Mouse (Mus musculus): ENCODE measurements at regions not wholly inside any gene's neighbourhood (a gene's known extent, or its start where the extent isn't known, plus 50 kb on each side); places are given as distances from the start of the nearest gene placed in this dataset.
A peak's percentile ranks its signal among the peaks of the same experiment; 100 is the strongest.
"Not testable (repeated sequence)": the region's sequence is repeated elsewhere in the genome, so short reads cannot be mapped to it uniquely, and the experiment has no call there.

- DNase-seq (ENCODE audit: low spot score in 2 of 2): not testable (repeated sequence)
Measured at GRCm38 (mm10) chr9:6845281-6845680, 339.0 kb downstream of the Dync2h1 start.

- not testable (repeated sequence) for DNase-seq (ENCODE audit: low spot score in 2 of 2)
Measured at GRCm38 (mm10) chr9:6834936-6835335, 349.3 kb downstream of the Dync2h1 start.

DNA sequence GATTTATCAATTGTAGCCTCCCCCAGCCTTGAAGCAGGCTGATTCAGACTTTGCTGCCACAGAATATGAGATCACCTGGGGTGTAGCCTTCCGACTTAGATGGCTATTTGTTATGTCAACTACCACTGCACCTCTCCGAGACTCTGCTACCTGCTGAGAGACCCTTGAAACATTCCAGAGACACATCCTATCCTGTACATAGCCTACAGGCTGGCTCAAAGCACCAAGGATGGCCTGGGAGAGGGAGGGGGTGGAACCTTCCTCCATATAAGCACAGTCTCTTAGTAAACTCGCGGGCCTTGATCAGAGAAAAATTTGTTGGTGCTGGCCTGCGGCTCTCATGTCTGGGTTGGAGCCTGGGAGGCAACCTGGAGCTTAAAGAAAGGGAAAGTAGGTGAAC is 349.8 kb downstream of the Dync2h1 start:
- no peak for DNase-seq (ENCODE audit: low spot score in 2 of 2)

DNA sequence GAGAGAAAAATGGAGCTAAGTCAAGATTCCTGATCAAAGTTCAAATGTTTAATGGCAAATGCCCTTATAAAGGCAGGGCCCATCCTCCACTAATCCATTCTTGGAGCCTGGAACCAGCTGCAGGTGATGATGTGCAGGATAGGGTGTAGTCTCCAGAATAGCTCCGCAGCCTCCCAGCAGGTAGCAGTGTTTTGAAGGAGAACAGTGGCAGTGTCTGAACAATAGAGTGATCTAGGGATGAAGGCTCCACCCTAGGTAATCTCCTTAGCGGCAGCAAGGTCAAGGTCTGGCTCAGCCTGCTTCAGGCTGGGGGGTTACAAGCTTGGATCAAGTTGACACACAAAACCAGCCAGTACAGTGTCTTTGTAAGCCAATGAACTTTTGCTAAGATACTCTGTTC is 351.4 kb downstream of the Dync2h1 start:
- DNase-seq (ENCODE audit: low spot score in 2 of 2): no peak

DNA sequence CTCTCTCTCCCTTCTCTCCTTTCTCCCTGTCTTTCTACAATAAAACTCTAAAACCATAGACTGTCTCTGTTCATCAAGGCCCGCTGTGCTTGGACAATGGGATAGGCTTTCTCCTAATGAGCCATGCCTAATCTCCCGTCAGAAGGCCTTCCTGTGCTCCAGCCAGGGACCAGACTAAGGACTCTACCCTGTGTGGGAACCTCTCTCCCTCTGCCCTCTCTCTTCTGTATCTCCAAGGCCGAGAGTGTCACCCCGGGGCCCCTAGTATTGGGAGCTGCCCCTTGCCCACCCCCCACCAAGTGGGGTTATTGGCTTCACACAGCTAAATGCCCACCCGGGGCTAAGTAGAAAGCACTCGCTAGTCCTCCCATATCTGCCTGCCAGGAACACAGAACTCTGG is 352.6 kb downstream of the Dync2h1 start:
- not testable (repeated sequence) for DNase-seq (ENCODE audit: low spot score in 2 of 2)

DNA sequence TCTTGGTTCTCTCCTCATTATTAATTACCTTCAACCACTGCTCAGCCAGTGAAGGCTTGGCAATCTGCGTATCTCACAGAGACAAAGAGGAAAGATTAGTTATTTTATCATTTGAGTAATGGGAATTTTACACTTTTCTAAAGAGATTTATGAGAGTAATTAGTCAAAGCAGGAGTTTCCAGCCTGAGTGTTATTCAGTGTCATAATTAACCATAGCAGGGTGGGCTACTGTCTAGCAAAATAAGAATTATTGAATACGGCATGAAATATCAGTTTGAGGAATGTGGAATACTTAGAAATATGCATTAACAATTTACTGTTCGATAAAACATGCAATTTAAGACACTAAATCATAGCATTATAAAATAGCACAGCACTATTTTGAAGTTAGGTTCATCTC is 357.7 kb downstream of the Dync2h1 start:
- DNase-seq (ENCODE audit: low spot score in 2 of 2): no peak

DNA sequence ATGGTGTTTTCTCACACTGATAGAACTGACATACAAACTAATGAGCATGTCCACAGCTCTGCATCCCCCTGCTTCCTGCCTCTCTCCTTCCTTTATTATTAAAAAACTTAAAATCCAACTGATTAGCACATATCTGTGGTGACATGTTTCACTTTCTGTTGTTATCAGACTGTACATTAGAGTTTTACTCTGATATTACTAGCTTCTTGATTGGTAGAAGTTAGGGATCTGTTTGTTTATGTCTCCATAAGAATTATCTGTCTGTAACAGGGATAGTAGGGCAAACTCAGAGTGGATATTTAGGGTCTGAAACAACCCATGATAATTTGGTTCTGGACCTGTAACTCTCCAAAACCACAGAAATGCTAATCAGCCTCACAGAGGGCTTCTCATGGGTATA is 358.6 kb downstream of the Dync2h1 start:
- no peak for DNase-seq (ENCODE audit: low spot score in 2 of 2)

- DNase-seq (ENCODE audit: low spot score in 2 of 2): not testable (repeated sequence)
Measured at GRCm38 (mm10) chr9:6823946-6824345, 360.3 kb downstream of the Dync2h1 start.

DNA sequence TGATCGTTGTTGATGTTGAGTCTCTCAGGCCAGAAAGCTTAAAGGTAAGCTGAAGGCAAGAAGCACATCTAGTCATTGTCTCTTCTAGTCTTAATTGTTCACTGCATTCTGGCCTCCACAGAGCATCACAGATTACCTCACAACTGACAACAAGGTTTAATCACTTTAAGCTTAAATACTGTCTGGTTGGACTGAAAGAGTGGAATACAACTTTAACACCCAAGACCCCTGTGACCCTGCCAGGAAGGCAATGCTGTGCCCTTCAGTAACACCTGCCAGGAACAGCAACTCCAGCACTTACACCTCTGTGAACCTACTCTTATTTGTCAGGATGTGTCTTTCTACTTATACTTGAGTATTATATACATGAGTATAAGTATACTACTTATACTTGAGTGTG is 360.7 kb downstream of the Dync2h1 start:
- DNase-seq (ENCODE audit: low spot score in 2 of 2): no peak

GRCm38 (mm10) chr9:6776671-6777070 is 407.6 kb downstream of the Dync2h1 start:
- no peak for DNase-seq (ENCODE audit: low spot score in 2 of 2)

DNA sequence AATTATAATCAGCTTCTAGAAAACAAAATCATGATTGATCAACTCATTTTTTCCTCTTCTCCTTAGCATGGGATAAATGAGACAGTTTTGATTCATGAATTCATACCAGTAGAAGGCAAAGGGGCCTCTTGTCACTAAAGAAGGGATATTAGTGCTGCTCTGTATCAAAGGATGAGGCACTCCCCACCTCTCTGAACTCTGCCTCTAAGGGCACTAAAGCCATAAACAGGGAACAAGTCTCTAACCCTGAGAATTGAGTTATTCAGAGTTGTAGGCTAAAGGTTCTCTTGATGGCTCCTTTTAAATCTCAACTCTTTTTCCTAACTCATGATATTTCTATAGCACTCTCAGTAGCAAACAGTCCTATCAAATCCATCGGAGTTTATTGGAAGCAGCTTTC is 442.8 kb downstream of the Dync2h1 start:
- no peak for DNase-seq (ENCODE audit: low spot score in 2 of 2)

GRCm38 (mm10) chr9:6736411-6736810 is 447.8 kb downstream of the Dync2h1 start:
- DNase-seq (ENCODE audit: low spot score in 2 of 2): no peak

- no peak for DNase-seq (ENCODE audit: low spot score in 2 of 2)
Measured at GRCm38 (mm10) chr9:6726411-6726810, 456.8 kb upstream of the Ddi1 start.

DNA sequence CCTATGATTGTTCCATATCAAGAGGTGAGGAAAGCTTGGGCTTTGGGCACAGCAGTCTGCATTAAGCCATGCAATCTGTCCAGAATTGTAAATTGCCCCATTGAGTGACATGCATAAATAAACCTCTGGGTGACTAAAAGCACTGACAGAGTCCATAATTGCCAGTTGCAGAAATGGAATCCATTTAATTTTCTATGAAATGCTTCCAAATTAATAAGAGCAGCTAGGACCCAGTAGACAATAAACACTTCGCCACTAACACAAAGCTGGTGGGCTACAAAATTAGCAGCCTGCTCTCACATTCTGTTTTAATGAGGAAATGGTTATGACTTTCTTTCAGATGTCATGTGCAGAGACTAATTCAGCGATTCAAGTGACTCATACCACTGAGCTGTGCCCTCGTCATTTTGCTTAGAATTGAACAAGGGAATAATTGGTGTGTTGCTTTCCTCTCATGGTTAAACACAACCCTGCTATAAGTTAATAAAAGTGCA is 407.6 kb upstream of the Ddi1 start:
- no peak for DNase-seq (ENCODE audit: low spot score in 2 of 2)

DNA sequence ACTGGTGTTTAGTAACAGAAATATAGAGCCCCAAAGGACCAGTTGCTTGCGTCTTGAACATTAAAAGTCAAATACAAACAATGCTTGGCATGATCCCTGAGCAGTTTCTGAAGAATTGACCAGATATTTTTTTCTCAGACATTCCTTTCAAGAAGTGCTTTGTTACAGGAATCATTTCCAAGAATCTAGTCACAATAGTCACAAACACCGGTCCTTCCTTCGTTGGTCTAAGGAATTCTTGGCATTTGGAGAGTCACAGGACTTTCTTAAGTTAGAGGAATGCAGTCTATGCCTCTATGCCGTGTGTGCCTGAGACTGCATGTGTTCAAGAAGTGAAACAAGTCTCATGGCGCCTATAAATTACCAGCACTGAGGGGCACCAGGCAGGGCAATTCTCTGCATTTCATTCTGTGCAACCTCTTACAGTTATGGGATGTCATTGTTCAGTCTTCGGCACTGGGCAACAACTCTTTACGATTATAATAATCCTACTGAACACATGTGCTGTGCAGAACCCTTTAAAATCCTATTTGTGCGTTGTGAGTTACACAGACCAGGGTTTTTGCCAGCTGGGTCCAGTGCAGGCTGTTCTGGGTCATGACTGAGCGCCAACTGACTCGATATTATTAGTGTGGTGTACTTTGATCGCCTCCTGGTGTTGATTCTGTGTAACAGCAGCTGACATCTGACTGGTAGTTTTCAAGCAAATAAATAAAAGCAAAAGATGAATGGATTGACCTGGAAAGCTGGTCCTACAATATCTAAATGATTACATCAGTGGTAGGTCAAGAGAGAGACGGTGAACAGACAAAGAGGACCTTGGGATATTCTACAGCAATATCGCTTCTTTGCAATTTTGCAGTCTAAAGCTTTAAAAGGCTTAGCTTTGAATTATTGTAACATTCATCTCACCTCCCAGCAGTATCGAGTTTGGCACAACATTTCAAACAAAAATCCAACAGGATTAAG is 398.6 kb upstream of the Ddi1 start:
- peak; percentile 76 to 83 for DNase-seq (ENCODE audit: low spot score in 2 of 2)

DNA sequence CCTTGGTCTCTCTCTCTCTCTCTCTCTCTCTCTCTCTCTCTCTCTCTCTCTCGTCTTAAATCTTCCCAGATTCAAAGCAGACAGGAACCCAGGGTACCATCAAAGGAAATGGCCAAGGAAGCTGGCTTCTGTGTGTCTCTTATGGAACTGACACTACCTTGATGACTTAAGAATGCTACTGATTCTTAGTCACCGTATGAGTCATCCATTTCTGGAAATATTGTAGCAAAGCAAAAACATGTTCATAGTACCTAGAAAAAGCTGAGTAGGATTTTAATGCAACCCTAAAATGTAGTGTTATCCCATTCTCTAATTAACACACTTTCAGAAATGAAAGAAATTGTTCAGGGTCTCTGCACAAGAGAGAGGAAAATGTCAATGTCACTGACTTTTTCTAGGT is 396.0 kb upstream of the Ddi1 start:
- DNase-seq (ENCODE audit: low spot score in 2 of 2): no peak

DNA sequence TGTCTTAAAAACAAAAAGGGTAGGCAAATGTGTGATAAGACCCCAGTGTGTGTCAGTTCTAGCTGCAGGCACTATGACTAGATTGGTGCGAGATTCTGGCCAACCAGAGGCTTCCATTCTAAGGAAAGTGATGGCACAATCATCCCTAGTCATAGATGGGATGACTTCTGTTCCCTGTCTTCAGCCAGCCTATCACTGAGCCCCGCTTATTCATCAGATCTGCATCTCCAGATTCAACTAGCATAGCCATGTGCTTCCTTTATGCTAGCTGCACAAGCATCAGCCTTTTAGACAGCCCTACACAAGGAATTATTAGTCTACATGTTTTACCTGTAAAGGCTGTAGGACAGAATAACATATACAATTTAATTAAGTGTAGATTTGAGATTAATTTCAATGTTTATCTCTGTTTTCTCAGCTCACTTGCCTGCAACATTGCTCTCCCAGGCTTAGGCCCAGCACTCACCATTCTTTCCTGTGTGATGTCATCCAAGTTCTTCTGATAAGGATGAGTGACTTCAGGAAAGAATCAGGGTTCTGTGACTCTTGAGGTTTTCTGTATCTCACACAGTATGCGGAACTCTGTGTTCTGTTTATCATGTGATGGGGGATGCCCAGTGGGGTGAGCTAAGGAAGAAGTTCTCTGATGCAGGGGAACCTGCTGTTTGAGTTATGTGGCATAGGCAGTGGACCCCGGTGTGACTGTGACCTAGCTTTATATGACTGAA is 382.8 kb upstream of the Ddi1 start:
- no peak for DNase-seq (ENCODE audit: low spot score in 2 of 2)

GRCm38 (mm10) chr9:6651572-6652236 is 382.1 kb upstream of the Ddi1 start:
- DNase-seq (ENCODE audit: low spot score in 2 of 2): no peak

DNA sequence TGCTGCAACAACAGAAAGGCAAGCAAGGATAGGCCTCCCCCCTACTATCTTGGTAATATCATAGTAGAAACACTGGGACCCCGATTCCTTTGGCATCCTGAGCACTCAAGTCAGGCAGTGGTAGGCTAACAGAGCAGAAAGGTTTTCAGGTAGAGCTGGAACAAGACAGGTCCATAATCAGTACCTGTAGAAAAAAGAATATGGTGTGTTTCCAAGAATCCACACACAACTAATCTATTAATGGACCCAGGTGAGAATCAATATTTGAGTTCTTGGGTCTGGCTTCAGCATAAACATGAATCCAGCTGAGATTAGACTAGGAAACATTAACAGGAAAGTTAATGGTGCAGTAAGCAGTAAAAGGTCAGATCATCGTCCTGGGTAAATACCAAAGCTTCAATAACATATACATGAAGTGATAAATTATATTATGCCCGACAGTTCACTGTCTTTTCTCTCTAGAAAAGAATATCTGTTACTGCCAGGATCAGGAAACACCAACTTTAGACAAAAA is 376.2 kb upstream of the Ddi1 start:
- no peak for DNase-seq (ENCODE audit: low spot score in 2 of 2)

GRCm38 (mm10) chr9:6645321-6645720 is 375.7 kb upstream of the Ddi1 start:
- DNase-seq (ENCODE audit: low spot score in 2 of 2): no peak

DNA sequence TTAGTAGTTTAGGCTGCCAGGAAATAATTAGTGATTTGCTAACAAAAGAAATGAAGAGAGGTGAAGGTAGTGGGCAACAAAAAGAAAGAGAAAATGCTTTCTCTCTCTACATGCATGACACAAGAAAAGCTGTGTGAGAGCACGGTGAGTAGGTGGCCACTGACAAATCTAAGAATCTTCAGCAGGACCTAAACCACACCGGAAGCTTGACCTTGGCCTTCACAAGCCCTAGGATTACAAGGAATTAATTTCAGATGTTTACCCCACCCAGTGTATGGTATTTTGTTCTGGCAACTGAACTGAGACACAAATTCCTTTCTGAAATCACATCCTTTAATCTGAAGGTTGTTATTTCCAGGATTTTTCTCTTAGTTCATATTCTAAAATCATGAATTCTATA is 347.5 kb upstream of the Ddi1 start:
- no peak for DNase-seq (ENCODE audit: low spot score in 2 of 2)

GRCm38 (mm10) chr9:6609284-6609627 is 339.6 kb upstream of the Ddi1 start:
- no peak for DNase-seq (ENCODE audit: low spot score in 2 of 2)

Measured in urinary bladder, postnatal 4 days (tissue).